Mouse (Mus musculus): ENCODE data around the gene Sipa1l2.

DNA sequence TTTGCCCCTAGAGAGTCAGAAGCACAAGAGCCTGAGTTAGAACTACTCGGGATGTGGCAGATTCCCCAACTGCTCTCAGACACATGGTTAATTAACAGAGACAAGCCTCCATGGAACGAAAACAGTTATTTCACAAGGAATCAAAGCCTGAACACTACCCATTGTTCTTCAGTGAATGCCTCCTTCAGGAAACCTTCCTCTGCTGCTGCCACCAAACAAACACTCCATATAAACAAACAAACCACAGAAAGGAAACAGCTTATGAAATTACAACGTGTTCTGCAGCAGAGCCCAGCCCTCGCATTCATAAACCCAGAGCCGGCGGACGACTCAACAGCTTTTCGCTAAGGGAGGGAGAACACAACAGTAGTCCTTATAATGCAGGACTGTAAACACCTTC lies 52.2 kb downstream of the Sipa1l2 start:
- TF ChIP-seq CTCF (IDR thresholded peaks at IDR 0.05; ENCODE audit: low read depth, low read length), result no peak
- no peak for TF ChIP-seq GATA1 (IDR thresholded peaks at IDR 0.05; ENCODE audit: borderline replicate concordance, low read length)
- no peak for TF ChIP-seq TAL1 (conservative IDR thresholded peaks at IDR 0.05; ENCODE audit: low read depth, low read length)
- no peak for TF ChIP-seq POLR2AphosphoS5 (IDR thresholded peaks at IDR 0.05; ENCODE audit: insufficient replicate concordance, low read depth, low read length)
